Mouse (Mus musculus) embryo, embryonic 10 days (tissue): ENCODE measurements at regions not wholly inside any gene's neighbourhood (a gene's known extent, or its start where the extent isn't known, plus 50 kb on each side); places are given as distances from the start of the nearest gene placed in this dataset.

ENCODE experiments used
- DNase-seq: peaks from one replicate; pipeline ENCODE4 v3.0.0-alpha.2; 2015; ENCODE audit warnings: low spot score

- no peak for DNase-seq
Measured at GRCm38 (mm10) chrX:11170416-11170815, 128.6 kb upstream of the H2al1a start.

- DNase-seq, result peak; percentile 4
Measured at GRCm38 (mm10) chrX:11180194-11180816, 118.8 kb upstream of the H2al1a start.

- no peak for DNase-seq
Measured at GRCm38 (mm10) chrX:11181855-11182254, 117.2 kb upstream of the H2al1a start.

- no peak for DNase-seq
Measured at GRCm38 (mm10) chrX:11190851-11191250, 108.2 kb upstream of the H2al1a start.

- DNase-seq, result no peak
Measured at GRCm38 (mm10) chrX:11204135-11204534, 94.9 kb upstream of the H2al1a start.

GRCm38 (mm10) chrX:11209895-11210294 lies 89.2 kb upstream of the H2al1a start:
- peak; percentile 5 for DNase-seq

- no peak for DNase-seq
Measured at GRCm38 (mm10) chrX:11212811-11213210, 86.2 kb upstream of the H2al1a start.

GRCm38 (mm10) chrX:11213492-11213891 lies 85.6 kb upstream of the H2al1a start:
- peak; percentile 23 for DNase-seq

- DNase-seq, result no peak
Measured at GRCm38 (mm10) chrX:11239066-11239465, 60.0 kb upstream of the H2al1a start.

- DNase-seq, result no peak
Measured at GRCm38 (mm10) chrX:11245576-11245975, 53.5 kb upstream of the H2al1a start.
